Mouse (Mus musculus) ovary, postnatal 36 days (tissue): ENCODE data around the gene Manba.

ENCODE experiments used
- DNase-seq: peaks from one replicate; pipeline ENCODE4 v3.0.0; 2022; ENCODE audit warnings: low spot score, mixed read lengths

Manba gene

DNA sequence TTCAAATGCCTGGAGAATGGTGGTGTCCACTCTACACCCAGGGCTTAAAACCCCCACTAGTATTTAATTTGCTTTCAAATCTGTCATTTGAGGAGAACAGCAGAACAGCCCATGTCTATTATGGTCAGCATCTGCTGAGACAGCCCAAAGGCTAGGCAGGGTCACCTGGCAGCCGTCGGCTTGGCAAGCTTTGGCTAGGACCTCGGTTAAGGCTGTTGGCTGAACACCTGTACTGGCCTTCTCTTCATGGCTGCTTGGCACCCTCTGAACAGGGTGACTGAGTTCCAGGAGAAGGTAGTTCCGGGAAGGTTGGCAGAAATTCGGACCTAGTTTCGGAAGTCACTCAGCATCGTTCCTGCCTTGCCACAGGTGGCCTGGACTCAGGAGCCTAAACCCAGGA, 96.8 kb downstream of the Manba start:
- no peak for DNase-seq

DNA sequence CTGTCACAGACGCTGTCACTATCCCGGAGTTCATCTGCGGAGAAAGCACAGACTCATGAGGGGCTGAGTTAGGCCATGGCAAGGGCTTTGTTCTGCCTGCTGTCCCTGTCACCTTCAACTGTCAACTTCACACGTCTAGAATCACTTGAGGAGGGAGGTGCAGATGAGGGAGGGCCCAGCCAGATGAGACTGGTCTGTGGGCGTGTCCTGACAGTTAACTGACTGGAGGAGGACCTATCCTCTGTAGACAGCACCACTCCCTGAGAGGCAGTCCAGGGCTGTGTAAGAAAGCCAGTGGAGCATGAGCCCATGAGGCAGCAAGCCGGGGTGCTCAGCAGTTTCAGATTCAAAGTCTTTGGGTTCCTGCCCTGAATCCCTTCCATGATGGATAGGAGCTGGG, 100.1 kb downstream of the Manba start:
- DNase-seq = no peak

DNA sequence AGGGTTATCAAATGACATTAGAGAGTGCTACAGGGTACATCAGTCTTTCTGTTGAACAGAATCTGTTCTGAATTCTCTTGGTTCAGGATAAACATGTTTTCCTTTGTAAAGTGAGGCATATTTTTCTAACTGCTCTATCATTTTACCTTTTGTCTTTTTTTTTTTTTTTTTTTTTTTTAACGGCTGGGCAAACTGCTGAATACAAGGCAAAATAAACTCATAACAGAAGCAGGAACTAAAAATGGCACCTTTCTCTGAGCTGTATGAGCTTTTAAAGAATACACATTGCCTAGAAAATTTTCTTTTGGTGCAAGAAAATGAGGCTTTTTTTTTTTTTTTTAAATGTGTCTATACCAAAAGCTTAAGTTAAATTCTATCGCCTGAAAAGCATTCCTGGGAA, 100.6 kb downstream of the Manba start:
- no peak for DNase-seq

DNA sequence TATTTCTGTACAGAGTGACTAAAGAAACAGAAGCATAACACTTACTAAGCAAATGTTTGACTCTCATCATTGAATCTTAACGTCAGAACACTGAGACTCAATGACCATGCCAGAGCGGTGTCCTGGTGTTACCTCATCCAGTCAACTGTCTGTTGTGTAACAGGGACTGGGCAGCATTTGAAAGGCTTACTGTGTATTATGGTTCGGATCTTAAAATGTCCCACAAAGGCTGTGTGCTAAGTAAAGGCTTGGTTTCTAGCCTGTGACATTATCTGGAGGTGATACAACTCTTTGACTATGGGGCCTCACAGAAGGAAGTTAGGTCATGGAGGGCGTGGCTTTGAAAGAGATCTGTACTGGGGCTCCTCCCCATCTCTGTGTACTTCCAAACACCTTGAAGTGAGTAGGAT, 101.1 kb downstream of the Manba start:
- no peak for DNase-seq

DNA sequence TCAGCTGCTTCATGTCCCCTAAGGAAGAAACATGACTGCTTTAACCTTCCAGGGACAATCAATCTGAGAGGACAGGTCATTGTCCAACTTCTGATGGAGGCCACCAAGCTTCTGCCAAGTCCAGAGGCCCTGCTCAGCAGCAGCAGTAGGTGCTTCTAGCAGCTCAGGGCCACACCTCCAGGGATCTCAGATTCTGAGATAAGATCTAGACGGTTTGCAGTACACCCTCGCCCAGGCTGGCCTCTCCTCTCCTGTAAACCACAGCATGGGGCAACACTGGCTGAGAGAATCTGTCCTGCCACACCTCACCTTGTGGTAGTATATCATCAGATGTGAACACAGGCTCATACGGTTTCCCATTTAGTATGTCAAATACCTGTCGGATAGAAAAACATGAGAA, 105.1 kb downstream of the Manba start:
- no peak for DNase-seq

DNA sequence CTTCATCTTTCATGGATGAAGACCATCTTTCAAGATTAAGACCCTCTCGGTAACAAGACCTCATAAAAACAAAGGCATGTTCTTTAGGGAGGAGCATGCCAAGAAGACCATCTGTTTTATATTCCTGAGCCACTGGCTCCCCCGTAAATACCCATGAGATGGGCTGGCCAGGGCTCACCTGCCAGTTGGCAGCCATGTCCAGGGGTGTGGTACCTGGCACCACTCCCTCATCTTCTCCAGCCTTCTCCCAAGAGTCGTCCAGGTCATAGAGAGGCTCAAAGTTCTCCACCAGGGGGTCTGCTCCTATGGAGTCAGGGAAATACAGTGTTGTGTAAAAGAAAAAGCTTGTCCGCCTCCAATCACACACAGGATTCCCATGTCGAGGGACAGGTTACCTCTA, 106.0 kb downstream of the Manba start:
- no peak for DNase-seq

DNA sequence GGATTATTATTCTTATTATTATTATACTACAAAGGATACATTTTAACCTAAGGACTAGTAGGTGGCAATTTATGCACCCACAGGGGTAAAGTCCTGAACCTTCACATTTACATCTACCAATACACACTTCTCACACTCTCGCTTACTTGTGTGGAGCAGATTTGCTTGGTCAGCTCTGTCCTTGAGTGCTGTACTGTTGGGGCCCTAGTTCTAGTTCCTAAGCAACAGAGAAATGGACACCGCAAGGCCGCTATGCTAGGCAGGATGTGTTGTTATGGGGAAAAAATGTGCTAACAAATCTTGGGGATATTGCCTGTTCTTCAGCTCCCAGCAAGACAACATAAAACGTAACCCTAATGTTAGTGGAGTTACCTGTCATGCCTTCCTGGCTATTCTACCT, 106.6 kb downstream of the Manba start:
- DNase-seq = no peak

DNA sequence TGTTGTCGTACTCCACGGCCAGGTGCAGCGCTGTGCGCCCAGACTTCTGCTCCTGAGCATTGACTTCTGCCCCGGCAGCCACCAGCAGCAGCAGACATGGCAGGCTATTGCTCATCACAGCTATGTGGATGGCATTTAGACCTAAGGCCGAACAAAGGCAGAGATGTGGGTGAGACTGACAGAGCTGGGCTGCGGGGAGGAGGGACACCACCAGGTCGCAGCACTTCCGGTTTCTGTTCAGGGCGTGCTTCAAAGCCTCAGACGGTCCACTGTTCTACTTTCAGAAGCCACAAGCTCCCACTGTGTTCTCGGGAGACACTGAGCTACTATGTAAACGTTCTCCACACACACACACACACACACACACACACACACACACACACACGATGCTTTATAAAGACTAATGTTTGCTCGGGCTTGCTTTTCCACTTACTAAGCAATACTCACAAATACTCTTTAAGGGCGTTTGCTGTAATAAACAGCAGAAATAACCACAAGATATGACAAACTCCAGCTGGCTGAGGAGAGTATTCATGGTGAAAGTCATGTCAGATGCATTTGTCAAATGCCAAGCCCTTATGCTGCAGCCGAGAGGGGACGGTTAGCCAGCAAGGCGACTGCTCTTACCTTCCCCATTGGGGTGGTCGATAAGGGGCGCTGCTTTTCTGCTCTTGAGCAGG, 109.0 kb downstream of the Manba start:
- DNase-seq = no peak

DNA sequence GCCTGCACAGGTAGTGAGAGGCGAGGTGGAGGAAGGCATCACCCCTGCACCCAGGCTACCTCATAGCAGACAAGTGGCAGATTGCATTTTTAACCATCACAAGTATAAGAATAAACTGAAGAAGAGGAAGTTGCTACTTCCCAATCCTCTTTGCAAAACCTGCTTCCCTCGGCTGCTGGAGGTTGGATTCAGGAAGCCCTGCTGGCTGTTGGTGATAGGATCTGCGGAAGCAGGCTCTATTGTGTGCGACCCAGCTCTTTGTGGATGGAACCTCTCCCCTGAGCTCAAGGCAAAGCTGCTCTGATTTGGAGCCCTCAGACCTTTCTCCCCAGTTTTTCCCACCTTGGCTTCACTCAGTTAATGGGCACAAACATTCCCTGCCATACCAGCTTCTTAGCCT, 111.6 kb downstream of the Manba start:
- no peak for DNase-seq

DNA sequence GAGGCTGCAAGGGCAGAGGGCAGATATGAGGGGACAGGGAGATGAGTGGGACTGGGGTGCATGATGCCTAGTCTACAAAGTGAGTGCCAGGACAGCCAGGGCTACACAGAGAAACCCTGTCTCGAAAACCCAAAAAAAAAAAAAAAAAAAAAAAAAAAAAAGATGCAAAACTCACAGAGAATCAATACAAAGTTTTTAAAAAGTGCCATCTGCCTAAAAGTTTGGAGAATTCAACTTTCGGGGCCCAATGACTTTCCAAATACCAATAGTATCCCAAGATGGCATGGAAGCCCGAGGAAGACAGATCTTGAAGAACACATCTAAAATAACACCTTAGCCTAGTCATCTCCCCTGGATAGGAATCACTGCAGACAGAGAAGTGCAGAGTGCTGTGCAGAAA, 112.9 kb downstream of the Manba start:
- DNase-seq = no peak

DNA sequence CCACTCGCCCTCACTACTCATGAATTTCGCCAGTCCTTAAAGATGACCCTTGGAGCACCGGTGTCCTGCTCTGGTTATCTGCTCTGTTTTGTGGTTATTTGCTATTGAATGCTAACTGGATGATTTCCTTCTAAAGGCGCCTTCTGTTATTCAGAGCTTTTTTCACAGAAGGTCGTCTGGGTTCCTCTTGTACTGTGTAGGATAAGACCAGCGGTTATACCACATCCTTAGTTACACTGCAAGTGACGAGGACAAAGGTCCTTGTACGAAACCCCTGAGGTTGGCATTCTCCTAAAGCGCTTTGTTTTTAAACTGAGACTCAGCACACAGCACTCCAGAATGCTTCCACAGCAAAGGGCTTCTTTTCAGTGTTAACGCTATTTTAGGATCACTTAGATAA, 117.3 kb downstream of the Manba start:
- DNase-seq = no peak

DNA sequence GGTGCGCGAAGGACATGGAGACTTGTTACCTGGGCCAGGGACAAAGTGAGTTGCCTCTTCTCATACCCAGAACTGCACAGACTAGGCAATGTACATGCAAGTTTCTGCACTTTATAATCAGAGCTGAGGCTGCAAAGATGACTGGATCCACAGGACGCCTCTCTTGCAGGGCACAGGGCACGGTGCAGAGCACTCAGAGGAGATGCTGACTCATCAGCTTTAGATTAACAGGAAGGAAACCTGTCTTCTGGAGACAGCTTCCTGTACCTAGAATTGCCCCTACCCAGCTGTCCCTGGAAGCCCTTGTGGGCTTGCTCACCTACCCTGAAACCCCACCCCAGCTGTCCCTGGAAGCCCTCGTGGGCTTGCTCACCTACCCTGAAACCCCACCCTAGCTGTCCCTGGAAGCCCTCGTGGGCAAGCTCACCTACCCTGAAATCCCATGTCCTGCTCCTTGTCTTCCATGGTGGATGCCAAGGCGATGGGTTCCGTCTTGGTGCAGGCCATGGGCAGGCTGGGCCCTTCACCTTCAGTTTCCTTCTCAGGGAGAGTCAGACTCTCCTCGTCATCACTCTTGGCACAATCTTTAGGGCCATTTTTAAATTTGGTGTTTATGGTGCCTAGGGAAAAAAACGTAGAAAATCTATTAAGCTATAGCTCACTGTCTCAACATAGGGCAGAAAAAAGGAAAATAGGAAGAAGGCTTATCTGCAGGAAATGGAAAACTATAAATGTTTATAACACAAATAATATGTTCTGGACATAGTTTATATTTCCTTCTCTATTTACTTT, 119.4 kb downstream of the Manba start:
- no peak for DNase-seq

DNA sequence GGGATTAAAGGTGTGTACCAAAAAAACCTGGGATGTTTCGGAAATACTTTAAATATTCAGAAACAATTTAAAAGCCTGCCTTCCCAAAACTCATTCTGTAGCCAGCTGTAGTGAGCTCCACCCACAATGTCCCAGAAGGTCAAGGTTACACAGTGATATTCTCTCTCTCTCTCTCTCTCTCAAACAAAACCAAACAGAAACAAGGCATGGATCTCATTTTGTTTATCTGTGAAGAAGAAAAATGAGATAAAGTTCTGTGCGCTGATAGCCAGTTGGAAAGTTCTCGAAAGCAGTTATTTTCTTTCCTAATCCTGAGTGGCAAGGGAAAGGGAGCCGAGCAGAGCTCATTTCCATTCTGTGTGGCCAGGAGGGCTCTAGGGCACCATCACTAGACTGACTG, 120.1 kb downstream of the Manba start:
- no peak for DNase-seq

DNA sequence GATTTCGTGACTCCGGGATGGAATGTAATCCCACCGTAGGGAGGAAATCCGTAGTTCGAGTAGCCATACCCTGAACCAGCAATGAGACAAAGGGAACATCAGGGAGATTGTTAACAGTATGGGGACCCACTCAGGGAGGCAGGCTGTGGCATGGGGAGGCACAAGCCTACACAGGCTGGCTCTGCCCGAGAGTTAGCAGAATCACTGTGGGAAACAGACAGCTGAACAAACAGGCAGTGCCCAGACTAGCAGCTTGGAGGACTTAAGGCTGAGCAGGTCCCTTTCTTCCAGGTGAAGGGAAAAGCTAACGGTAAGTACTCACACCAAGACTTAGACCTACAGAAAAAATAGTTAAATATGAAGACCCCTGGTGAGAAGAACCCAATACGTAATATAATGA, 121.2 kb downstream of the Manba start:
- DNase-seq = no peak

DNA sequence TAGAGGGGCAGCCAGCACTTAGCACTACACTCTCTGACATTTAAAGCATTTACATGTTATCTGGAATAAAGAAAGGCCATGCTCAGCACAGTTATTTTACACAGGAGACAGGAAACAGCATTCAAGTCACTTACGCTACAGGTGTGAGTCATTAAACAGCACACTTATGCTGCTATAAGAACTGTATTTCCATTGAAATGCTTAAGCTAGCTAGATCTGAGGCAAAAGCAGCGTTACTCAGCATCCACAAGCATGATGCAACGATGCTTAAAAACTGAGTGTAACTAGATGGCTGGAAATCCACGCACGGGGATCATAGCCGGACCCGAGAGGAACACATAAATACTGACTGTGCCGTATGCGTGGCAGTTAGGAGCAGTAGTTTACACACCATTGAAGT, 121.6 kb downstream of the Manba start:
- DNase-seq = no peak

DNA sequence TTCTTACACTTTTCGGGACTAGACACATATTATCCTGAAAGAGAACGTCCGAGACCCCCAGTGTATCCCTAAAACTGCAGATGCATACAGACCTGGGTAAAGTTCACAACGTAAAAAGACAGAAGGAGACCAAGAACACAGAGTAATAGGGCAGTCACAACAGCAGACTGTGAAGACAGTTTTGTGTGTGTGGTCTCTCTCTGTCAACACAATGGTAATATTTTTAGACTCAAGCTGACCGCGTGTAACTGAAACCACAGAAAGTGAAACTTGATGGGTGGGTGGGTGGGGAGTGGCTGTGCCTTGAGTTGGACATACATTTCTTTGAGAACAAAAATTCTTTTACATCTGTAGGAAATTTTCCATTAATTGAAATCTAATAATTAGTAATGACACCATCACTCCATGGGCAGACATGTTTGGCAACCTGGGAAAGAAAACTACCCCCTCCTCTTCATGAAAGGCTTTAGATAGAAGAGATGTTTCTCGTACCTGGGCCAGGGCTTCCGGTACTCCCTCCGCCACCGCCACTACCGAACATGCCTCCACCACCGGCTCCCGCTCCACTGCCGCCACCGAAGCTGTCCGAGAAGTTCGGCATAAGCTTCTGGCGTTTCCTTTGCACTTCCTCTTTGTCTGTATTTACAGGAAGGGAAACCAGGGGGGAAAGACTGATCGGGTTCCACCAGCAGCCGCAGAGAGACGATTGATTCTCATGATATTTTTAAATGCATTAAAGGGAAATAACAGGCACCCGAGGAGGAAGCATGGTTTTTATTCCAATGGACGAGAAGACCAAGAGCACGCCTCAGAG, 122.5 kb downstream of the Manba start:
- no peak for DNase-seq

DNA sequence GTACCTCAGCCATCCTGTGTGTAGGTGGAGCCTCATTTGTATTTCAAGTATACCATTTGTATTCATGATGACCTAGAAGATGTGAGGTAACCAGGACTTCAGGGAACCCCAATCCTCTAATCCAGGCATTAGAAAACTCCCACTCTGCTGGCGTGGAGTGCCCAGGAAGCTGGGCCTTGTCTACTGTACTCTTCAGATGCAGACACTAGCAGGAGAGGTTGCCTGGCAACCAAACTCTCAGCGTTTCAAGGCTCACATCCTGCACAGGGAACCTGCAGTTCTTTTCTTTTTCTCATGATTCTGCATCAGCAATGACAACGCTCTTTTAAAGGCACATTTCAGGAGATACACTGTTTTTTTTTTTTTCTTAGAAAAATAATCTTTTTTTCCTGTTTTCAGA, 124.8 kb downstream of the Manba start:
- DNase-seq = no peak

DNA sequence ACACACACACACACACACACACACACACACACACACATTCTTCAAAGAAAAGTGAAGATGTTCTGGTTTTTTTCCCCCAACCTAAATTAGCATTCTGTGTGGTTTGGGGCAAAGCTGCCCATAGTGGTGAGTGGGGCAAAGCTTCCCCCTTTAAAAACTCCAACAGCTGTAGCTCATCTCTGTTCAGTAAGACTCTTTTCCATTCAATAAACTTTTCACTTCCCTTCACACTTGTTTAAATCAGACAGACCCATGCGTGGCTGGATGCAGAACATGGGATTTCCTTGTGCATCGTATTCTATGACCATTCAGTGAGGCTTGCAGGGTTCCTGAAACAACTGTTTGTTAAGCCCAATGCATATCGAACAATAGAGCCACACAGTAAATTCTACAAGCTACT, 129.0 kb downstream of the Manba start:
- DNase-seq = no peak

DNA sequence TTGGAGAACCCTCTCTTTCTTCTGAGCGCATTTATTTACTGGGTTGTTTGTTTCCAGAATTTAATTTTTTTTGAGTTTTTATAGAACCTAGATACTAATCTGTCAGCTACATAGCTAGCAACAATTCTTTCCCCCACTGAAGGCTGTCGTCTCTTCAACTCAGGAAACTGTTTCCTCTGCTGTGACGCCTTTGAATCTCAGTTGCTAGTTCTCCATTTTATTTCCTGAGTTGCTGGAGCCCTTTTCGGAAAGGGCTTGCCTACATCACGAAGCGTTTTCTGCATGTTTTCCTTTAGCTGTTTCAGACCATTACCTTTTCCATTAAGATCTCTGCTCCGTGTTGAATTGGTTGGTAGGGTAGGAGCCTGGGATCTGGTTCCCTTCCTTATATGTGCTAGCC, 131.3 kb downstream of the Manba start:
- no peak for DNase-seq
